Mouse (Mus musculus) cerebellum, adult 2 months (tissue): ENCODE measurements around the gene Stard13.

Source experiments
- CTCF ChIP-seq: fragments of 200-500 bp; IDR thresholded peaks from 2 replicates; pipeline ENCODE4 v1.5.1; 2011; ENCODE audit warnings: low read depth, mild to moderate bottlenecking, control low read depth, low read length, moderate library complexity, borderline replicate concordance; ENCODE audit not compliant: insufficient read depth
- POLR2A ChIP-seq: fragments of 200-500 bp; IDR thresholded peaks from 2 replicates; pipeline ENCODE4 v1.6.1; 2011; ENCODE audit warnings: low read length, control low read depth, borderline replicate concordance; ENCODE audit not compliant: insufficient read depth

DNA sequence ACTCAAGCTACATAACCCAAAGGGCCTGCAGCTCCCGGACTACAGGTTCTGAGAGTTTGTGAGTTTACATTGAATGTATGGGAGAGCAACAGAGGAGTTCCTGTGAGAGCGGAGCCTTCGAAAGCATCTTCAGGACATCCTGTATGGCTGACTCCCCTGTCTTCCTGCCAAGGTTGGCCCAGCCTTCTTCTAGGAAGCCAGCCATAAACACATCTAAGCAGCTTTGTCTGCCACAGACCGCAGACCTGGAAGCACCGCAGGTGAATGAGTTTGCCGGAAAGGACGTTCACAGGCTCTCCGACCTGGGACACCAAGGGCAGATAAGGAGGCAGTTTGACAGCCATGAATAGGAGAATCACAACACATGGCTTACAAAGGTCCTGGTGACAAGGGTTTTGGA lies 52.3 kb downstream of the Stard13 start:
- TF ChIP-seq CTCF (no peak), POLR2A (no peak)
